Mouse (Mus musculus) testis, postnatal 14 days (tissue): ENCODE measurements around the gene Tbxas1.

Source experiments
- DNase-seq: peaks from one replicate; pipeline ENCODE4 v3.0.0; 2021; ENCODE audit warnings: low spot score

The Tbxas1 gene

GRCm38 (mm10) chr6:38893615-38894014 lies 18.4 kb downstream of the Tbxas1 start:
- no peak for DNase-seq

GRCm38 (mm10) chr6:38900073-38900472 lies 24.9 kb downstream of the Tbxas1 start:
- DNase-seq, result no peak

- DNase-seq, result no peak
Measured at GRCm38 (mm10) chr6:38900479-38901126, 25.4 kb downstream of the Tbxas1 start.

DNA sequence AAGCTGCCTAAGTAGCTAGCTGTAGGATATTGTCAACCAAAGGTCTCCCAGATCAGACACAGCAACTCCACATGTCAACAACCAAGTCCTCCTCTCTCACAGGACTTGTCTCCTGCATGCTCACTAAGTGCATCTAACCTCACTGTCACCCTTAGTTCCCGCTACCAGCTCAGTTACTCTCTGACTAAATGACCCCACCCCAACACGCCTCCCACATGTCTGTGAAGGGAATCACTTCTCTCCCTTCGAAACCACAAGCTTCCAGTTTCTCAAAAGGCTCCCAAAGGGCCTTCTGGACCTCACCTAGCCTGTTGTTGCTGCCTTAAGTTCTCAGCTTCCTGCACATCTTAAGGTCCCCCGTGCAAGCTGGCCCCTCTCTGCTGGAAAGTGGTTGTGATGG lies 25.9 kb downstream of the Tbxas1 start:
- DNase-seq, result no peak

DNA sequence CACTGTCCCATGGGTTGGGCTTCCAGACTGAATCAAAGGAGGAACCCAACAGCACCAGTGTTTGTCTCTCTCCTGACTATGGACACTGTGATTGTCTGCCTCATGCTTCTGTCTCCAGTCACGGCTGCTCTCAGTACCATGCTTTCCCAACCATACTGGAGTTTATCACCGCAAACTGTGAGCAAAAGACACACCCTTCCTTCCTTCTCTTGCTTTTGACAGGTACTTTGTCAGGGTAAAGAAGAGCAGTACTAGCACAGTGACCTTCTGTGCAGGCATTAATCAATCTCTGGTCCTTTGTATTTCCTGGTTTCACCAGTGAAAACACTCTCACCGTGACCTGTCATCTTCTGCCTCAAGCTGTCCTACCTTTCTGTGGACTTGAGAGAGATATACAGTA lies 26.4 kb downstream of the Tbxas1 start:
- no peak for DNase-seq

DNA sequence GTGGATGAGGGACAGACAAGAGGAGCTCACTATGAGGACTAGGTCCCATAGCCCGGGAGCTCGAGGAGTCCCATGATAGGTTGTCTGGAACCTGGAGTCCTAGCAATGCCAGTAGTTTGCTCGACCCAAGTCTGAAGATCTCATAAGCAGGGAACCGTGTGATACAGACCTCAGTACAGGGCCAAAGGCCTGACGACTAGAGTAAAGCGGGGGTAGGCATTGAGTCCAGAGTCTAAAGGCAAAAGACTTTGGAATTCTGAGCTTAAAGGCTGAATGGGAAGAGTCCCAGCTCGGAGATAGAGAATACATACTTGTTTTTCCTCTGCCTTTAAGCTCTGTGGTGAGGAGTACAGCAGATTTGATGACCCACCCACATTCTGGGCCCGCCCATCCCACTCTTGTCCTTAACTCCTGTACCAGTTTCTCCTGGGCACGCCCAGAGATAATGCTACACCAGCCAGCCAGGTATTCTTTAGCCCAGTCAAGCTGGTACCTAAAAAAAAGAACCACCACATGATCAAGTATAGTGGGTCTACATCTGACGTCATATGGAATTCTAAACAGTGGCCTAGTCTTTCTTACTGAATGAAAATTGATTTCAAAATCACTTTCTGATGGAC lies 27.7 kb downstream of the Tbxas1 start:
- no peak for DNase-seq

DNA sequence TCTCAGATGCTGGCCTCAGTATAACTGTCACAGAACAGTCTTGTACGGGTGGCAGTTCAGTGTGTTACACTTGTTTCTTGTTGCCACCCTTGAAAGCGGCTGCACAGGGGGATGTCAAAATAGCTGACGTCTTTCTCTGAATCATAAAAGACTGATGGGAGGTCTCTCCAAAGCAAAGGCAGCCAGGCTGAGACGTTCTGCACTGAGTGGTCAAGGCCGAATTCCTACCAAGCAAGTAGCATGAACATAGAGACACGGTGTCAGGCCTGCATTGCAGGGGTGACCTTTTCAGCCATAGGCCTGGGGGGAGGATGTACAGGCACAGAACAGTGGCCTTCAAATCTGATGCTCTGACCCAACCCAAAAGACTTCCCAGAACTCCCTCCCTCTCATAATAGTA lies 30.8 kb downstream of the Tbxas1 start:
- no peak for DNase-seq

- no peak for DNase-seq
Measured at GRCm38 (mm10) chr6:38908401-38908800, 33.2 kb downstream of the Tbxas1 start.

DNA sequence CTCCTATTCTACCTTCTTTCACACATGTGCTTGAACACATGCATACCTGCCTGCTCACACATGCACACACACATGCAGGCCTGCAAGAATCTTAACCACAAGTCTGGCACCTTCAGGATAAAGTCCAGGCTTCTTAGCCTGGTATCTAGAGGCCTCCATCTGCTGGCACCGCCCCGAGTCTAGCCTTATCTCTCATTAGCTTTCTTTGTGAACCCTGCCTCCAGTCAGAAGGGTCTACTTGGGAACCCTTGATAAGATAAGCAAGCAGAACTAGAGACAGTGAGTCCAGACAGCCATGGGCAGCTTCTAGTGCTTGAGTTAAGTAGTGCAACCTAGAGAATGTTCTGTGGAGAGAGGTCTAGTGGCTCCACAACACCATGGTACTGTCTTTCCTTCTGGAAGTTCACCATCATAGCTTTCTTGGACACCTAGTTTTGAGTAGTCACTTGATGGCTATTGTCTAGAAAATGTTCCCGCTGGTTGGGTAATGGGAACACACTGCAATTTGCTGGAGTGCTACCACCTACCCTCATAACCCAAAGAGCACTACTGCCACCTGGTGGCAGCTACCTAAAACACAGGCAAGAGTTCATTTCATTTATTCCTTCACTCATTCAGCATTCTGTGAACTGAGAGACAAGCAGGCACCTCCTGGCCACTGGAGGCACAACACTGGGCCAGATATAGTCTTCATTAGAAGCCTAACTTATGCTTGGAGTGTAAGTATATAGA lies 35.8 kb downstream of the Tbxas1 start:
- DNase-seq, result peak; percentile 38

DNA sequence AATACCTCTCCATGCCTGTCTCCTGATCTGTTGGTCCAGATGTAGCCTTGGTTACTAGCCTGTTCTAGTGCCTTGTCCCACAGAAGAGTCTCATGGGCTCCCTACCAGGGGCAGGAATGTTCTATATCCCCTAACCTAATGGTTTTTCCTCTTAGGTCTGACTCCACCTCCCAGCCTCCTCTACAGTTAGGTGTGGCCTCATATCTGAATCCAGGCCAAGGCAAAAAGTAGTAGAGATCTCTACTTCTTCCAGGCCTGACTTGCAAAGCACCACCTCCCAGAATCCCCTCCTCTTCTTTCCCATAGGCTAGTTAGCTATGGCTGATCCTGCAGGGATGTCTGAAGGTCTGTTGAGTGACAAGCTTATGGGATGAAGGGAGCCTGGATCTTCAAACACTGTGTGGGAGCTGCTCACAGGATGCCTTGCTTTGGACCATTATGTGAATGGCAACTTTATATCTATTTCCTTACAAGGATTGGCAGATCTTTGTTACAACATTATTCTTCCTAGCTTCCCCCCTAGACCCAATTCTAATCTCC lies 37.0 kb downstream of the Tbxas1 start:
- no peak for DNase-seq

GRCm38 (mm10) chr6:38912845-38913244 lies 37.6 kb downstream of the Tbxas1 start:
- no peak for DNase-seq

DNA sequence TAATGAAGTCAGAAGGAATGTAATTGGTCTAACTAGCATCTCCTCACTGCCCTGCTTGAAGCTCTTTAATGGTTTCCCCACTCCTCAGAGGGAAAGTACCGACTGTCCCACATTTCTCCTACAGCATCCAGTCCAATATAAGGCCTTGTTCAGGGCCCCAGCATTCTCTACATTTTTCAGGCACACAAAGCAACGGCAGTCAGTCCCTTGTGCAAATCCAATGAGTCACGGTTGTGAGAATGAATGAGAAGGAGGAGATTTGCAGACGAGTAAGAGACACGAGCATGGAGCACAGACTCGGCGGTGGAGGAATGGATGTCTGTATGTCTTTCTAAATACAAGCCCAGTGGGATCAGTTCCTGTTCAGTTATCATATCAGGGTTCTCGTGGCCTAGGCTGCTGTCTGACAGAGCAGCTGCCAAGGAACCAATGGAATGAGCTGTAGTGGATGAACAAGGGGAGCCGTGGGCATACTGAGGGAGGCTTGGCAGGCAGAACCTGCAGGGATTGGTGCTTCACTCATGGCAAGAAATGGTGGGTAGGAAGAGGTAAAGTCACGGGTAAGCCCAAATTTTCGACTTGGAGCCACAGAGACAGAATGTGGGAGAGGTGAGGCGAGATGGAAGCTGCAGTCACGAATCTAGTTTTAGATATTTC lies 38.3 kb downstream of the Tbxas1 start:
- DNase-seq, result no peak

DNA sequence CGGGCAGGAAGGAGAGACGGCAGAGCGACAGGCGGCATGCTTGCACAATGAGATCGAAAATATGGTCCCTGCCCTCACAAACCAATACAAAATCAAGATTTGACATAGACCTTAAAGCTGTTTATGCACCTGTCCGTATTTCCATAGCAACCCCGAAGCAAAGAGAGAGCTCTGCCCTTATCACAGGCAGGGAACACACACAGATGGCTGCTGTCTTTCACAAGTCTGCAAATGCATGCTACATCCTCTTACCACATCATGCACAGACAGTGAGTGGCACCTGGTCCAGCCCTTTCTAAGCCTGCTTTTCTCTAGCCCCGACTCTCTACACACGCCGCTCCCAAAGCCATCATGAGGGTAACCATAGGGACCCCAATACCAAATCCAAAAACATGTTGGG lies 39.0 kb downstream of the Tbxas1 start:
- DNase-seq, result no peak

GRCm38 (mm10) chr6:38915776-38916175 lies 40.6 kb downstream of the Tbxas1 start:
- no peak for DNase-seq

DNA sequence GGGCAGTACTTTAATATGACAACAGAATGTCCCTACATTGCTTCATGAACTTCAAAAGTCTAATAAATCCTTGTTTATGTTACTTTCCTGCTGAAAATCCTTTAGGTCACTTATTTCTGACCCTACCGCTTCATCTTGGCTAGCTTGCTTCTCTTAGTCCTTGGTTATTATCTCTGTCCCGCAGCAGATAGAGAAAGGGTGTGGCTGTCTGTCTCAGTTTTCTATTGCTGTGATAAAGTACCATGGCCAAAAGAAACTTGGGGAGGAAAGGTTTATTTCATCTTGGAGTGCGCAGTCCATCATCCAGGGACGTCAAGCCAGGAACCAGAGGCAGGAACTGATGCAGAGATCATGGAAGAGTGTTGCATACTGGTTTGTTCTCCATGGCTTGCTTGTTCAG lies 41.4 kb downstream of the Tbxas1 start:
- no peak for DNase-seq

- DNase-seq, result no peak
Measured at GRCm38 (mm10) chr6:38917415-38917814, 42.2 kb downstream of the Tbxas1 start.

DNA sequence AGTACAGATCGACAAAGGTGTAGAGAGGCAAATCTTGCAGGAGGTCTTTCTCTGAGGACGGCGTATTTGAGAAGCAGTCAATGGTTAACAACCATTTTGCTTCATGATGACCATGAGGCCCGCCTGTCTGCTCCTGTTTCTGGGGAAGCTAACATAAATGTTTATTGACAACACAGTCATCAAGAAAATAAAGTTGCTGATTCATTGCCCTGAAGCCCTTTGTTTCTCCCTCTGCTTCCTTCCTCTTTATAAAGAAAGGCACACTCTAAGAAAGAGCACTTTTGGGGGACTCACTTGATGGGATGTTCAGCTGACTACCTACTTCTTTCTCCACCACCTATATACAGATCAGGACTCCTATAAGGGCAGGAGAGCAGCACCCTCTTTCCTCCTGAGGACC lies 43.5 kb downstream of the Tbxas1 start:
- no peak for DNase-seq

DNA sequence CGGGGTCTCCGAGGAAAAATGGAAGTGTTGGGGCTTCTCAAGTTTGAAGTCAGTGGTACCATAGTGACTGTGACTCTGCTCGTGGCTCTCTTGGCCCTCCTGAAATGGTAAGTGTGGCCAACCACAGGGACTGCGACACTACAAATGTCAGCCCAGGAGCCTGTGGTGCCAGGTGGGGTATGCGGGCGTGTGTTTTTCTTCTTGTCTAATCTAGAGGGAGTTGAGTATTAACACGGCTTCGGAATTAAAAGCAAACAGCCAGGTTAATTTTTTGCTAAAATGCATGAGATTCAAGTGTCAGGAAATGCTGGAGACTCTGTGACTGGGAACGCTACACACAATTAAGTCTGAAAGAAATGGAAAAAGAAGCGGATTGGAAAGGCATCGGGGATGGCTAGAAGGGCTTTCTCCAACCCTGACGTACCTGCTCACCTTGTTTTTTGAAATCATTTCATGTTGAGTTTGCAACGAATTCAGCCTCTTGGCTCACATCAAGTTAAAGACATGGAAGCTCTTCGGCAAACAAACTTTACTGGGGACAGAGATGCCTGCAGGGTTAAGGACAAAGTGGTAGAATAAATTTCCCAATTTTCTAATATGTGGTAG lies 44.0 kb downstream of the Tbxas1 start:
- no peak for DNase-seq

DNA sequence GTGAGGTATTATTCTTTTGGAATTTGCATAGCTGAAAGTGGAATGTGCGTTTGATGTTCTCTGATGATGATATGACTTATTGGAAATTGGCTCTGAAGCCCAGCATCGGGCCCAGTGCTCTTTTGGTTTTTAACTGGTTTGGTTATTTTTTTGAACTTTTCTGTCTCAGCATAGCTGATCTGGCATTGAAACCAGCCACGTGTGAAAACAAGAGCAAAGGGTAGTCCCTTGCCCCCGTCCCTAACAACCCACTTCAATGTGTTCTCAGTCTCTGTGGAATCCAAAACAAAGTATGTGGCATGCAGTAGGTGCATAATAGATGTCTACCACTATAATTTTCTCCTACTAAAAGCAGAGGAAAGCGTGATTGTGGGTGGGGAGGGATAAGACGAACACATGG lies 44.9 kb downstream of the Tbxas1 start:
- no peak for DNase-seq

DNA sequence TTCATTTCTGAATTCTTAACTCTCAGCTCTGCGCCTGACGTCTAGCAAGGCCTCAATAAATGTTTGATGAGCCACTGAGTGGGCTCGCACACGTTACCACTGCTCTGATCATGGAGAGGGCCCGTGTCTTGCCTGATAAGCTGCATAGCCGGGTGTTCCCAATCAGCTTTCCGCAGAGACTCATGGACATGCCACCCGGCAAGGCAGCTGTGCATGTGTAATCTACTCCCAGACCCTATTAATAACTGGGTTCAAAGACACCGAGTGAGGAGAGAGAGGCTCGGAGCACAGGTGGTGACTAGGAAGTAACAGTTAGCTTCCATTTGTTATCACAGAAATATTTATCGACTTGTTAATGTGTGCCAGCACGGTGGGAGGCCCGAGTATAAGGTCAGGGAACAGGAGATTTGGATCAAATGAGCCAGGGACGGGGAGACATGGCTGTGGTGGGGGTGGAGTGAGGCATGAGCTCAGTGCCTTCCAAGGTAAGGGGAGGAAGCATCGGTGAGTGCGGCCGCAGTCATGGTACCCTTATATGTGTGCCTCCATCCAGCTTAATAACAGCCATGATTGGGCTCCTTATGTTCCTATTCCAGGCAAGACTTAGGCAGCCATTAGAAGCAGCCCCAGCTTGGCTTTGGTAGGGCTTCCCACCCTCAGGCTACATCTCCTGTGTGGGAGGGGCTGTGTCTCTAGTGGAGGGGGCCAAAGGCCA lies 46.0 kb downstream of the Tbxas1 start:
- DNase-seq, result no peak

- DNase-seq, result no peak
Measured at GRCm38 (mm10) chr6:38921810-38922116, 46.6 kb downstream of the Tbxas1 start.

DNA sequence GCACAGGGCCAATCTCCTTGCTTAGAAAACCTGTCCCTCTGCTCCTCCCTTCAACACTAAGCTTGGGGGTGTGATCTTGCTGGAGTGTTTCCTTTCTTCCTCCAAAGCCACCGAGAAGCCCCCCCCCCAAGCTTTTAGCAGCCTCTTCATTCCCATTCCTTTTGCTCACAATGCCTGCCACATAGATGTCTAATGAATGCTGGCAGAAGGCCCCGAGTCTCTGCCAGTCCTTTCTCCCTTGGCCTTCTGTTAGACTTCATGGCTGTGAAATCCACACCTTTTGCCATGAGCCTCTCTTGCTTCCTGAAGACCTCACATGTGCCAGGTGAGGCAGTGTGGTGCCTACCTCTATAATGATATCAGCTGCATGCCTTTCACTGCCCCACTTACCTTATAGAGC lies 47.3 kb downstream of the Tbxas1 start:
- DNase-seq, result no peak
